Mouse (Mus musculus): Measurements from ENCODE around the gene Aes. TPM values are rescaled to one million over a fixed set of nuclear protein-coding genes. Genes with fewer than 3 reads are reported as not detected.

Gene Aes
- polyA plus RNA-seq, 2 experiments, result 134 to 139 TPM

DNA sequence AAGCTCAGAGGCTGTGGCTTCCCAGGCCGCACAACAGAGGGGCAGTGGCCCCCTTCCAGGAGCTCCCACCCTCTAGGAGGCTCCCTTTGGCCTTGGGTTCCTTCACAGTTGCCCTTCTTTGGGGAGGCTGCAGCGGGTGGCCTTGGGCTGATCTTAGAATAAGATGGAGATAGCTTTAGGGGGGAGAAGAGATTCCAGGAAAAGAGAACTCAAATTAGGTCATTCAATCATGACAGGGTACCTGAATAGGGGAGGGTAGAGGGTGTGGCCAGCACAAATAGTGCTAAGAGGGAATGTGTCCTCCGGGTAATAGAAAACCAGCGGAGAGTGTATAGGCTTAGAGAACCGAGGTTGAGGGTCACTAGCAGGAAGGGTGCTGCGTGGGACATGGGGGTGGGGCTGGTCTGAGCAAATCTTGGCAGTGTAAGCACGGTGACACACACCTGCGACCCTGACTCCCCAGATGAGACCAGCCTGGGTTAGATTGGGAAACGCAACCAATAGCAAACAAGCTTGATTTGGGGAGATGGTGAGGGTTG lies 12.9 kb downstream of the Aes start:
- DNase-seq (ENCODE audit: low read depth in 3 of 3, low spot score in 3 of 3) (no peak), ATAC-seq (ENCODE audit: insufficient read depth) (peak; percentile 1)
- 9% methylated on average over 9 of the region's 9 CpGs for WGBS (ENCODE audit: insufficient replicate concordance)
- H3K27ac ChIP-seq, result no peak overlapping the region
- TF ChIP-seq CTCF (IDR thresholded peaks at IDR 0.05; ENCODE audit: low read depth) (no peak), EP300 (IDR thresholded peaks at IDR 0.05; ENCODE audit: low read depth) (no peak)
- no peaks in the 10 kb centered on the region for H3K9me3 ChIP-seq (ENCODE audit: control insufficient read depth, low read length)
- H3K27me3 ChIP-seq (ENCODE audit: control insufficient read depth, insufficient read depth, low read length), result peaks cover 11% of the 10 kb centered on the region
- peak overlapping the region; percentile 99 for H3K4me2 ChIP-seq (ENCODE audit: low read depth)
- H3K9ac ChIP-seq (replicated peaks), result no peak overlapping the region
- H3K4me1 ChIP-seq (replicated peaks; ENCODE audit: control insufficient read depth in 2 of 2, insufficient read depth in 2 of 2, low read length in 1 of 2), result peaks cover 30 to 40% of the 10 kb centered on the region in 2 experiments
- H3K4me3 ChIP-seq (ENCODE audit: insufficient read depth in 1 of 2, low read depth in 2 of 2, low read length in 2 of 2), result peak overlapping the region; percentile 50 to 70
- no peaks in the 10 kb centered on the region for H3K36me3 ChIP-seq (replicated peaks; ENCODE audit: control insufficient read depth, insufficient read depth, low read depth)

- DNase-seq (ENCODE audit: low read depth in 3 of 3, low spot score in 3 of 3) (peak in 2 of 3 experiments; percentile 56 to 57), ATAC-seq (ENCODE audit: insufficient read depth) (peak; percentile 68)
- Histone ChIP-seq H3K27ac (peak overlapping the region; percentile 23; the same call in 1 of the 2 replicates), H3K4me2 (ENCODE audit: low read depth) (peak overlapping the region; percentile 99), H3K27me3 (ENCODE audit: control insufficient read depth, insufficient read depth, low read length) (peaks cover 11% of the 10 kb centered on the region), H3K4me1 (replicated peaks; ENCODE audit: control insufficient read depth in 2 of 2, insufficient read depth in 2 of 2, low read length in 1 of 2) (peaks cover 30 to 39% of the 10 kb centered on the region in 2 experiments), H3K36me3 (replicated peaks; ENCODE audit: control insufficient read depth, insufficient read depth, low read depth) (no peaks in the 10 kb centered on the region), H3K9ac (replicated peaks) (no peak overlapping the region), H3K4me3 (ENCODE audit: insufficient read depth in 1 of 2, low read depth in 2 of 2, low read length in 2 of 2) (peak overlapping the region in 1 of 2 experiments; percentile 18; a peak in 1 of 4 replicates), H3K9me3 (ENCODE audit: control insufficient read depth, low read length) (no peaks in the 10 kb centered on the region)
- 8% methylated on average over 9 of the region's 9 CpGs for WGBS (ENCODE audit: insufficient replicate concordance)
- TF ChIP-seq EP300 (IDR thresholded peaks at IDR 0.05; ENCODE audit: low read depth) (no peak), CTCF (IDR thresholded peaks at IDR 0.05; ENCODE audit: low read depth) (no peak)
Measured at GRCm38 (mm10) chr10:81572975-81573374, 13.7 kb downstream of the Aes start.

DNA sequence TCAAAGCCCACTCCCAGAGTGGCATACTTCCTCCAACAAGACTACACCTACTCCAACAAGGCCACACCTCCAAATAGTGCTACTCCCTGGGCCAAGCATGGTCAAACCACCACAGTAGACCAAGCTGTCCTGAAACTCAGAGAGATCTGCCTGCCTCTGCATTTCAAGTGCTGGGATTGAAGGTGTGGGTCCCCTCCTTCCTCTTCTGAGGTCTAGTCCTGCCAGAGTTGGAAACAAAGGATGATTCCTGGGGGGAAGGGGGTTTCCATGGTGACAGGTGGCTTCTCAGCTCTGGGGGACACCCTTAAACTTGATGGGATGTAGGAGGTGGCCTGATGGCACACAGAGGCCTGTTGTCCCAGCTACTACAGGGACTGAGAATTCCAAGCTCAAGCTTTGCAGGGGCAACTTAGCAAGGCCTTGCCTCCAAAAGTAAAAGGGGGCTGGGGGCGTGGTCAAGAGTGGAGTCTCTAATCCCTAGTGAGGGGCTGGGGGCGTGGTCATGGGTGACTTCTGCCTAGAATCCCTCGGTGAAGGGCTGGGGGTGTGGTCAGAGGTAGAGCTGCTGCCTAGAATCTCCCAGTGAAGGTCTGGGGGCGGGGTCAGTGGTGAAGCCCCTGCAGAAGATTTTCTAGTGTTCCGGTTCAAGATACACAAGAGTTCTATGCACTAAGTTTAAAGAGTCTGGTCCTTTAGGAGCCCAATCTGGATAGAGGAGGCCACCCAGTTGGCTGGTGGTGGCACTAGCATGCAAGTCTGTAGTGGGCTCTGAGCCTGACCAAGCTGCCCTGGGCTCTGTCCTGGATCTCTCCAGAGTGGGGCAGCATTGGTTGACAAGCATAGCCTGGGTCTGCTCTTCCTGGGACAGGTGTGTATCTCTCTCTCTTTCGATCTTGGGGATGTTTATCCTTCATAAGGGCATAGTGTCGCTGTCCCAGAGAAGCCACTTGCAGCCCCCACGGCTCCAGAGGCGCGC lies 15.1 kb downstream of the Aes start, which contains the start of gene Tle2:
Gene Tle2, plus strand, starts transcription at position 481 of the 976 bp plus-strand sequence.
- peaks cover 30 to 36% of the 10 kb centered on the region in 2 experiments for H3K4me1 ChIP-seq (replicated peaks; ENCODE audit: control insufficient read depth in 2 of 2, insufficient read depth in 2 of 2, low read length in 1 of 2)
- H3K9me3 ChIP-seq (ENCODE audit: control insufficient read depth, low read length), result no peaks in the 10 kb centered on the region

GRCm38 (mm10) chr10:81575208-81575631 lies 15.9 kb downstream of the Aes start:
- peak overlapping the region; percentile 50 to 54 for H3K4me3 ChIP-seq (ENCODE audit: insufficient read depth in 1 of 2, low read depth in 2 of 2, low read length in 2 of 2)
- no peak overlapping the region for H3K27ac ChIP-seq
- no peaks in the 10 kb centered on the region for H3K9me3 ChIP-seq (ENCODE audit: control insufficient read depth, low read length)
- H3K4me1 ChIP-seq (replicated peaks; ENCODE audit: control insufficient read depth in 2 of 2, insufficient read depth in 2 of 2, low read length in 1 of 2), result peaks cover 30 to 32% of the 10 kb centered on the region in 2 experiments
- H3K4me2 ChIP-seq (ENCODE audit: low read depth), result peak overlapping the region; percentile 70
- 0 out of 2 replicates have a peak overlapping the region, but pooled peaks have one; percentile 16 for H3K9ac ChIP-seq (replicated peaks)
- H3K36me3 ChIP-seq (replicated peaks; ENCODE audit: control insufficient read depth, insufficient read depth, low read depth), result no peaks in the 10 kb centered on the region
- H3K27me3 ChIP-seq (ENCODE audit: control insufficient read depth, insufficient read depth, low read length), result peaks cover 14% of the 10 kb centered on the region
- TF ChIP-seq CTCF (IDR thresholded peaks at IDR 0.05; ENCODE audit: low read depth), result no peak
- TF ChIP-seq EP300 (IDR thresholded peaks at IDR 0.05; ENCODE audit: low read depth), result no peak
- ATAC-seq (ENCODE audit: insufficient read depth), result no peak
- under 1% methylated on average over 28 of the region's 30 CpGs for WGBS (ENCODE audit: insufficient replicate concordance)
- DNase-seq (ENCODE audit: low read depth in 3 of 3, low spot score in 3 of 3), result no peak

More for the DNA sequence above, 15.1 kb downstream of the Aes start, which contains the start of gene Tle2:
- no peak for ATAC-seq (ENCODE audit: insufficient read depth)
- 23% methylated on average over 10 of the region's 10 CpGs for WGBS (ENCODE audit: insufficient replicate concordance)
- Histone ChIP-seq H3K9ac (replicated peaks) (0 out of 2 replicates have a peak within 1 kb of the TSS, but pooled peaks have one; percentile 16), H3K27ac (no peak within 1 kb of the TSS), H3K4me3 (ENCODE audit: insufficient read depth in 1 of 2, low read depth in 2 of 2, low read length in 2 of 2) (peak within 1 kb of the TSS; percentile 50 to 54), H3K27me3 (ENCODE audit: control insufficient read depth, insufficient read depth, low read length) (peaks cover 11% of the 10 kb centered on the region), H3K36me3 (replicated peaks; ENCODE audit: control insufficient read depth, insufficient read depth, low read depth) (no peaks in the 10 kb centered on the region), H3K4me2 (ENCODE audit: low read depth) (peak within 1 kb of the TSS; percentile 99)
- DNase-seq (ENCODE audit: low read depth in 3 of 3, low spot score in 3 of 3), result no peak
- TF ChIP-seq CTCF (IDR thresholded peaks at IDR 0.05; ENCODE audit: low read depth), result 0 out of 2 replicates have a peak, but pooled peaks have one; percentile 11
- TF ChIP-seq EP300 (IDR thresholded peaks at IDR 0.05; ENCODE audit: low read depth), result no peak
